Mouse (Mus musculus) forebrain, embryonic 11.5 days (tissue): ENCODE results near the gene Mtfp1. TPM values are rescaled to one million over a fixed set of nuclear protein-coding genes. Genes with fewer than 3 reads are reported as not detected.
A peak's percentile ranks its signal among the peaks of the same experiment; 100 is the strongest.

Experiments
- ATAC-seq: fragments of 200-750 bp; cut with Nextera tagmentation; replicated peaks from 2 replicates; pipeline ENCODE4 v1.8.0; 2017; ENCODE audit warnings: moderate TSS enrichment; ENCODE audit not compliant: low FRiP score
- DNase-seq: peaks from one replicate; pipeline ENCODE4 v3.0.0-alpha.2; 2017; ENCODE audit warnings: low spot score
- H3K27ac ChIP-seq: fragments of 300-500 bp; sonication (generic); 2 replicates; pipeline ENCODE4 v1.5.1; 2014; ENCODE audit warnings: low read depth, low read length
- H3K27me3 ChIP-seq: fragments of 300-500 bp; sonication (generic); 2 replicates; pipeline ENCODE4 v1.6.1; 2014; ENCODE audit warnings: mild to moderate bottlenecking, low read length, mixed read lengths; ENCODE audit not compliant: control insufficient read depth, insufficient read depth
- H3K36me3 ChIP-seq: fragments of 300-500 bp; sonication (generic); 2 replicates; pipeline ENCODE4 v1.6.1; 2014; ENCODE audit warnings: mild to moderate bottlenecking, low read length, moderate library complexity, mixed read lengths; ENCODE audit not compliant: control insufficient read depth, insufficient read depth
- H3K4me1 ChIP-seq: fragments of 300-500 bp; sonication (generic); replicated peaks from 2 replicates; pipeline ENCODE4 v1.6.1; 2014; ENCODE audit warnings: low read length, mixed read lengths; ENCODE audit not compliant: control insufficient read depth, insufficient read depth
- H3K4me2 ChIP-seq: fragments of 300-500 bp; sonication (generic); 2 replicates; pipeline ENCODE4 v1.6.1; 2014; ENCODE audit warnings: low read depth, mild to moderate bottlenecking, low read length, moderate library complexity, mixed read lengths; ENCODE audit not compliant: severe bottlenecking
- H3K4me3 ChIP-seq: fragments of 300-500 bp; sonication (generic); 2 replicates; pipeline ENCODE4 v1.5.1; 2014; ENCODE audit warnings: low read depth, low read length
- H3K9ac ChIP-seq: fragments of 300-500 bp; sonication (generic); 2 replicates; pipeline ENCODE4 v1.6.1; 2014; ENCODE audit warnings: low read length
- H3K9me3 ChIP-seq: fragments of 300-500 bp; sonication (generic); 2 replicates; pipeline ENCODE4 v1.6.1; 2016; ENCODE audit warnings: low read length, mixed read lengths; ENCODE audit not compliant: control insufficient read depth
- WGBS: fragments of 180-500 bp; shearing (Covaris S2); extraction: QIAGEN DNeasy Blood & Tissue Kit; methylation state at CpG from one replicate; pipeline ENCODE4 v1.1.7; 2014; 5-methylcytosine and 5-hydroxymethylcytosine counted together
- polyA plus RNA-seq: library from polyadenylated mRNA; unstranded; fragments of >200 nt; fragmentation: Nextera tagmentation; extraction: Ambion mirVana; gene quantifications from 2 replicates; pipeline ENCODE4 v1.2.1, GENCODE M21; 2014

Gene Mtfp1
- 7.9 and 8.9 TPM in 2 replicates for polyA plus RNA-seq

GRCm38 (mm10) chr11:4095171-4096053 lies at the start of gene Mtfp1:
TSS of gene Mtfp1 (minus strand) at chr11:4095445.
- DNase-seq (peak; percentile 73), ATAC-seq (no peak)
- peak within 1 kb of the TSS; percentile 90 for H3K4me2 ChIP-seq
- H3K27me3 ChIP-seq = no peaks in the 10 kb centered on the region
- H3K36me3 ChIP-seq = no peaks in the 10 kb centered on the region
- H3K27ac ChIP-seq = 0 out of 2 replicates have a peak within 1 kb of the TSS, but pooled peaks have one; percentile 50
- peak within 1 kb of the TSS; percentile 55 for H3K9ac ChIP-seq
- H3K4me3 ChIP-seq = peak within 1 kb of the TSS; percentile 51
- no peaks in the 10 kb centered on the region for H3K9me3 ChIP-seq
- 8% methylated on average over 34 of the region's 34 CpGs for WGBS
- peaks cover 9% of the 10 kb centered on the region; the same call in 1 of the 2 replicates for H3K4me1 ChIP-seq

- ATAC-seq (no peak), DNase-seq (no peak)
- H3K27me3 ChIP-seq = no peaks in the 10 kb centered on the region
- peaks cover 5% of the 10 kb centered on the region; the same call in 1 of the 2 replicates for H3K36me3 ChIP-seq
- WGBS = 93% methylated on average over 21 of the region's 21 CpGs
- no peak overlapping the region for H3K27ac ChIP-seq
- no peaks in the 10 kb centered on the region for H3K9me3 ChIP-seq
- no peak overlapping the region for H3K4me2 ChIP-seq
- no peaks in the 10 kb centered on the region for H3K4me1 ChIP-seq
- no peak overlapping the region for H3K4me3 ChIP-seq
- no peak overlapping the region for H3K9ac ChIP-seq
Observed at GRCm38 (mm10) chr11:4143281-4144062, 48.2 kb upstream of the Mtfp1 start.

DNA sequence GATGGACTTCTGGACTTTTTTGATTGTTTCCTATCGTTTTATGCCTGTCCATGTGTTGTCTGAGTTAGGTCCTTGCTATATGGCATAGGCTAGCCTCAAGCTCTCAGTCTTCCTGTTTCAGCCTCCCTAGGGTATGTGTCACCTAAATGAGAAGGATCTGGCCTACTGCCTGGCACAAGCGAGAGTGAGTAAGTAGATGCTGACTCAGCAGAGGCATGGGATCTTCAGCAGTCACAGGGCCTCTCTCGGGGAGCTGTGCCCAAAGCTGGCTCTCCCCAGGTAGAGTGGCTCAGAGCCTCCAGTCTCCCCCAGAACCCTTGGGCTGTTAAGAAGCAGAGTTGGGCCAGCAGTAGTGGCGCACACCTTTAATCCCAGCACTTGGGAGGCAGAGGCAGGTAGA lies 47.1 kb upstream of the Mtfp1 start:
- H3K27ac ChIP-seq = no peak overlapping the region
- H3K4me3 ChIP-seq = no peak overlapping the region
- 85% methylated on average over 4 of the region's 4 CpGs for WGBS
- peaks cover 5% of the 10 kb centered on the region; the same call in 1 of the 2 replicates for H3K36me3 ChIP-seq
- H3K4me2 ChIP-seq = no peak overlapping the region
- no peaks in the 10 kb centered on the region for H3K9me3 ChIP-seq
- no peaks in the 10 kb centered on the region for H3K27me3 ChIP-seq
- no peak for ATAC-seq
- H3K4me1 ChIP-seq = no peaks in the 10 kb centered on the region
- H3K9ac ChIP-seq = no peak overlapping the region
- no peak for DNase-seq

DNA sequence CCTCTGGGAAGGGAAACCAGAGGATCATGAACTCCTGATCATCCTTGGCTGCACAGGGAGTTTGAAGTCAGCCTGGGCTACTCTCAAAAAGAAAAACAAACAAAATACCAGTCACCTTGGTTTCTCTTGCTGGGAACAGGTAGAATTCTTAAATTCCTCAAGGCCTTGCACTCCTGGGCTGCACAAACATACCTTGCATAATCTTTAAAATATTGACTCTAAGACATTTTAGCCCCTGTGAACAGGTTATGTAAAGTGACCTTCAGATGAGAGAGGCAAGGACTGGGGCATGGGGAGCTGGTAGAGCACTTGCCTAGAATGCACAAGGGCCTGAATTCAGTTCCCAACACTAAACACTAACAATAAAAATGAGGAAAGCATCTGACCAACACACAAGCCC lies 46.3 kb upstream of the Mtfp1 start:
- no peak for ATAC-seq
- Histone ChIP-seq H3K27me3 (no peaks in the 10 kb centered on the region), H3K27ac (no peak overlapping the region), H3K36me3 (peaks cover 5% of the 10 kb centered on the region; the same call in 1 of the 2 replicates), H3K4me3 (no peak overlapping the region), H3K4me2 (no peak overlapping the region), H3K9me3 (no peaks in the 10 kb centered on the region), H3K9ac (no peak overlapping the region), H3K4me1 (no peaks in the 10 kb centered on the region)
- DNase-seq = no peak

DNA sequence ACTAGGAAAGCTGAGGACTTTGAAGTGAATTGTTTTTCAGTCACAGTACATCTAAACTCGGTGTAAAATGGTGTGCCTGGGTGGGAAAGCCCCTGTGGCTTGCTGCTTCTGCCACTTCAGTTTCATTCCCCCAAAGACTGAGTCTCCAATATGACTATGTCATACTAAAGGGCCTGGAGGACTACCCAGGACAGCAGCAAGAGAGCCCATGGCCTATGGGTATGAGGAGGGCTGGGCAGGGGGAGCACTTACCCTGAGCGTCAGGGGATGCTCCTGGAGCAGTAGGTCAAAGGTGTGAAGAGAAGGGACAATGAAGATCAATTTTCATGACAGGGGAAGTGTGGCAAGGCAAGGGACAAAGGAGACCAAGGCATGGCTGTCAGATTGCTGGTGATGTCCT lies 43.7 kb upstream of the Mtfp1 start:
- Histone ChIP-seq H3K4me2 (no peak overlapping the region), H3K27ac (no peak overlapping the region), H3K27me3 (no peaks in the 10 kb centered on the region), H3K9ac (no peak overlapping the region), H3K4me3 (no peak overlapping the region), H3K36me3 (peaks cover 5% of the 10 kb centered on the region; the same call in 1 of the 2 replicates), H3K4me1 (no peaks in the 10 kb centered on the region), H3K9me3 (no peaks in the 10 kb centered on the region)
- DNase-seq (no peak), ATAC-seq (no peak)
- 68% methylated on average over 2 of the region's 2 CpGs for WGBS

DNA sequence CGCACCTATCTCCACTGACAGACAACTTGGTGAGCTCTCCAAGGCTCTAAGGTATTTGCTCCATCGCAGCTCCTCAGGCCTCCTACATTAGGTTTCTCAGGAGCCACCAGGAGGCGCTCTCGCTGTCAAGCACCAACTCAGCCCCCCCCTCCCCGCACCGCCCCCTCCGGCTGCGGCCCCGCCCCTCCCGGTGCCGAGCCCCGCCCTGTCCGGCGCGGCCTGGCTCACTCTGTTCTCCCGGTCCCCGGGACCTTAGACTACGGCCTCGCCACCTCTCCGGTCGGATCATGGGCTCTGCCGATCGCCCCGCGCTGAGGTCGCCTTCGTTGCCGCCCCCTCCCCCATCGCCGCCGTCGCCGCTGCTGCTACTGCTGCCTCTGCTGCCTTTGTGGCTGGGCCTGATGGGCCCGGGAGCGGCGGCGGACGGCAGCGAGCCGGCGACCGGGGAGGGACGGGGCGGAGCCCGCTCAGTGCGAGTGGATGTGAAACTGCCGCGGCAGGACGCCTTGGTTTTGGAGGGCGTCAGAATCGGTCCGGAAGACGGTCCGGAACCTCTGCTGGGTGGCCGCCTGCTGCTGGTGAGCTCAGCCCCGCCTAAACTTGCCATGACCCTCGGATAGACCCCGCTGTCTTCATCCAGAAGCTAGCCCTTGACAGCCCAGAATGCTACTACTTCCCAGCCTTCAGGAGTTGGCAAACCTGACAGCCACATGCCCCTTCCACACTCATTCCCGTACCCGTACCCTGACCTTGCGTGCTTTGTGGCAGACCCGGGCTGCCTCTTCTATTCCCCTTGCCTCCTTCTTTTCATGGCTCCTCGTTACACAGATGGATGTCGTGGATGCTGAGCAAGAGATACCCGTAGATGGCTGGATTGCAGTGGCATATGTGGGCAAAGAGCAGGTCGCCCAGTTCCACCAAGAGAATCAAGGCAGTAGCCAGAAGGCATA lies 40.0 kb upstream of the Mtfp1 start, which contains the start of gene Rnf215:
Rnf215 (plus strand) TSS at position 217 of the 950 bp plus-strand sequence.
- Histone ChIP-seq H3K36me3 (peaks cover under 1% of the 10 kb centered on the region; the same call in 1 of the 2 replicates), H3K9ac (peak within 1 kb of the TSS; percentile 95), H3K4me3 (peak within 1 kb of the TSS; percentile 86), H3K27me3 (no peaks in the 10 kb centered on the region), H3K4me2 (peak within 1 kb of the TSS; percentile 90), H3K4me1 (no peaks in the 10 kb centered on the region), H3K9me3 (no peaks in the 10 kb centered on the region; the same call in 1 of the 2 replicates), H3K27ac (0 out of 2 replicates have a peak within 1 kb of the TSS, but pooled peaks have one; percentile 18)
- 3% methylated on average over 60 of the region's 66 CpGs for WGBS
- ATAC-seq (peak; percentile 92), DNase-seq (peak; percentile 98)

GRCm38 (mm10) chr11:4134400-4134799 lies 39.2 kb upstream of the Mtfp1 start:
- H3K4me3 ChIP-seq = peak overlapping the region; percentile 86; the same call in 1 of the 2 replicates
- H3K9me3 ChIP-seq = no peaks in the 10 kb centered on the region; the same call in 1 of the 2 replicates
- no peaks in the 10 kb centered on the region for H3K36me3 ChIP-seq
- no peak overlapping the region for H3K4me2 ChIP-seq
- DNase-seq = no peak
- H3K27ac ChIP-seq = no peak overlapping the region
- no peaks in the 10 kb centered on the region for H3K27me3 ChIP-seq
- H3K4me1 ChIP-seq = no peaks in the 10 kb centered on the region
- WGBS = 65% methylated on average over 6 of the region's 6 CpGs
- ATAC-seq = no peak; the same call in 1 of the 2 replicates
- no peak overlapping the region for H3K9ac ChIP-seq
